Mouse (Mus musculus): ENCODE measurements at regions not wholly inside any gene's neighbourhood (a gene's known extent, or its start where the extent isn't known, plus 50 kb on each side); places are given as distances from the start of the nearest gene placed in this dataset.

DNA sequence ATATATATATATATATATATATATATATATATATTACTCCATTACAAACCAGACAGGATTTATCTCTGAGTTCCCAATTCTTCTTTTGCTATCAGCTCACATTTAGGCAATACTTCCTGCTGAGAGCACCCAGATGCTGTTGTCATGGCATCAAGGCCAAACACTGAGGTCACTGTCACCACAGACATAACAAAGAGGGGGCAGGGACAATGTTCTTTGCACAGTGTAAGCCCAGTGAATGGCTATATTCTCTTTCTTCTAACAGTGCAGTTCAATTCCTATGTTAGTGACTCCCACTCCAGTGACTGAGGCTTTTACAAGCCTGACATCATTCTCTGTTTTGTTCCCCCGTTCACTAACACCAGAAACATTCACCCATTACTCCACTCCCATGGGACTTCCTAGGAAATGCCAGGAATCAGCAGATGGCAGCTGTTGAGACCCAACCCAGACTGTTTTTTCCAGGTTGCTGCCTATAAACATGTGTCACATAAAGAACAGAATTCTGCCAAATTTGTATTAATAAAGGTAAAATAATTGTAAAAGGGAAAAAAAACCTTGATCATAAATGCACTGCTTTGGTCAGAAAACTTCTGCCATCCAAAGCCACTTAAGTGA lies 289.5 kb downstream of the Slc22a22 start:
- Histone ChIP-seq H3K9me3 (ENCODE audit: control insufficient read depth, insufficient read depth, low read depth, low read length) (no peaks in the 10 kb centered on the region), H3K9ac (ENCODE audit: insufficient read depth, low read depth, low read length, poor library complexity, severe bottlenecking) (no peak overlapping the region), H3K4me1 (ENCODE audit: control insufficient read depth in 2 of 2, insufficient read depth in 2 of 2, low read length in 2 of 2, poor library complexity in 1 of 2) (no peaks in the 10 kb centered on the region), H3K27ac (ENCODE audit: insufficient read depth, low read depth, low read length, poor library complexity, severe bottlenecking) (no peak overlapping the region), H3K4me3 (ENCODE audit: insufficient read depth in 1 of 2, low read depth in 1 of 2, low read length in 2 of 2, poor library complexity in 1 of 2, severe bottlenecking in 1 of 2) (no peak overlapping the region), H3K36me3 (ENCODE audit: control insufficient read depth, insufficient read depth, low read length, poor library complexity, severe bottlenecking) (no peaks in the 10 kb centered on the region)
- in situ Hi-C loops (cut with MboI; ENCODE audit: low sequenced_read_pairs in 2 of 2, unreplicated experiment in 2 of 2), result no loop called here
- DNase-seq (ENCODE audit: low read depth, low spot score), result no peak
- TF ChIP-seq CHD2 (IDR thresholded peaks at IDR 0.05; ENCODE audit: low read depth, low read length), result no peak
- no peak for TF ChIP-seq ZNF384 (IDR thresholded peaks at IDR 0.05; ENCODE audit: low read depth, low read length)
- TF ChIP-seq ZC3H11A (IDR thresholded peaks at IDR 0.05; ENCODE audit: borderline replicate concordance, low read depth, low read length), result no peak
- TF ChIP-seq HCFC1 (IDR thresholded peaks at IDR 0.05; ENCODE audit: borderline replicate concordance, insufficient read depth, low read length), result no peak
- TF ChIP-seq MAFK (IDR thresholded peaks at IDR 0.05; ENCODE audit: insufficient read depth, low read depth, low read length), result no peak

DNA sequence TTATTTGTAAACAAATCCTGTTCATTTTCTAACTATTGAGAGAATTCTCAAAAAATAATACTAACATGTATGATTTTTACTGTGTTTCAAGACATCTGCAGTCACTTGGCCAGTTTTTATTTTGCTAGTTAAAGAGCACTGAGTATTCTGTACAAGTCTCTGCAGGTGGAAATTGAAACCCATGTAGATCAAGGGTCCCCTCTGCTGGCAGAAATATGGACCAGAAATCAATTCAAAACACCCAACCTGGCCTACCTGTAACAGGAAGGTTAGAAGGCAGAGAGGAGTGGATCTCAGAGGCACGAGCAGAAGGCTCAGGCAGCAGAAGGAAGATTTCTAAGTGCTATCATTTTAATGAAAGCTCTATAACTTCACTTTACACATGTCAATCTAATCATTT lies 298.3 kb downstream of the Slc22a22 start:
- TF ChIP-seq MAFK (IDR thresholded peaks at IDR 0.05; ENCODE audit: insufficient read depth, low read depth, low read length), result no peak
- TF ChIP-seq ZC3H11A (IDR thresholded peaks at IDR 0.05; ENCODE audit: borderline replicate concordance, low read depth, low read length), result no peak
- TF ChIP-seq CHD2 (IDR thresholded peaks at IDR 0.05; ENCODE audit: low read depth, low read length), result no peak
- TF ChIP-seq ZNF384 (IDR thresholded peaks at IDR 0.05; ENCODE audit: low read depth, low read length), result no peak
- TF ChIP-seq HCFC1 (IDR thresholded peaks at IDR 0.05; ENCODE audit: borderline replicate concordance, insufficient read depth, low read length), result no peak
- Histone ChIP-seq H3K4me1 (ENCODE audit: control insufficient read depth in 2 of 2, insufficient read depth in 2 of 2, low read length in 2 of 2, poor library complexity in 1 of 2) (no peaks in the 10 kb centered on the region), H3K27ac (ENCODE audit: insufficient read depth, low read depth, low read length, poor library complexity, severe bottlenecking) (no peak overlapping the region), H3K4me3 (ENCODE audit: insufficient read depth in 1 of 2, low read depth in 1 of 2, low read length in 2 of 2, poor library complexity in 1 of 2, severe bottlenecking in 1 of 2) (no peak overlapping the region), H3K9me3 (ENCODE audit: control insufficient read depth, insufficient read depth, low read depth, low read length) (no peaks in the 10 kb centered on the region), H3K9ac (ENCODE audit: insufficient read depth, low read depth, low read length, poor library complexity, severe bottlenecking) (no peak overlapping the region), H3K36me3 (ENCODE audit: control insufficient read depth, insufficient read depth, low read length, poor library complexity, severe bottlenecking) (no peaks in the 10 kb centered on the region)
- in situ Hi-C loops (cut with MboI; ENCODE audit: low sequenced_read_pairs in 2 of 2, unreplicated experiment in 2 of 2), result no loop called here
- no peak for DNase-seq (ENCODE audit: low read depth, low spot score)

DNA sequence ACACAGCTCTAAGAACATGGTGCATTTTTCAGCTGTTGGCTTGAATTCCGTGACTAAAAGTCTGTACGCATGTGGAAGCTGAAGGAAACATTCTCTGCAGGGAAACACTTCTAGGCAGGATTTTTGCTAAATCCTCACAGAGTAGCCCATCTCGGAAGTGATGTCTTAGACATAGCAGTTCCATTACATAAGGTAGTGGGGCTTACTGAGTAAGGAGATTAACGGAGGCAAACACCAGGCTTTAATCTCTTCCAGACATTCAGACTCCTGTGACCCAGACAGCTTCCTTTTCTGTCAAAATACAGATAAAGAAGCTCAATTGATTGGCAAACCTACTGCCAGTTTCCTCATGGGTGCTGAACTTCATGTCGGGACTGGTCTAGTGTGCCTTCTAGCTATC lies 304.7 kb downstream of the Slc22a22 start:
- in situ Hi-C loops (cut with MboI; ENCODE audit: low sequenced_read_pairs in 2 of 2, unreplicated experiment in 2 of 2), result no loop called here
- no peaks in the 10 kb centered on the region for H3K9me3 ChIP-seq (ENCODE audit: control insufficient read depth, insufficient read depth, low read depth, low read length)
- TF ChIP-seq MAFK (IDR thresholded peaks at IDR 0.05; ENCODE audit: insufficient read depth, low read depth, low read length), result no peak
- no peak for TF ChIP-seq ZC3H11A (IDR thresholded peaks at IDR 0.05; ENCODE audit: borderline replicate concordance, low read depth, low read length)
- TF ChIP-seq ZNF384 (IDR thresholded peaks at IDR 0.05; ENCODE audit: low read depth, low read length), result no peak
- no peak for TF ChIP-seq CHD2 (IDR thresholded peaks at IDR 0.05; ENCODE audit: low read depth, low read length)
- TF ChIP-seq HCFC1 (IDR thresholded peaks at IDR 0.05; ENCODE audit: borderline replicate concordance, insufficient read depth, low read length), result no peak
- H3K36me3 ChIP-seq (ENCODE audit: control insufficient read depth, insufficient read depth, low read length, poor library complexity, severe bottlenecking), result no peaks in the 10 kb centered on the region
- H3K27ac ChIP-seq (ENCODE audit: insufficient read depth, low read depth, low read length, poor library complexity, severe bottlenecking), result no peak overlapping the region
- H3K4me3 ChIP-seq (ENCODE audit: insufficient read depth in 1 of 2, low read depth in 1 of 2, low read length in 2 of 2, poor library complexity in 1 of 2, severe bottlenecking in 1 of 2), result no peak overlapping the region
- H3K4me1 ChIP-seq (ENCODE audit: control insufficient read depth in 2 of 2, insufficient read depth in 2 of 2, low read length in 2 of 2, poor library complexity in 1 of 2), result no peaks in the 10 kb centered on the region
- DNase-seq (ENCODE audit: low read depth, low spot score), result no peak
- H3K9ac ChIP-seq (ENCODE audit: insufficient read depth, low read depth, low read length, poor library complexity, severe bottlenecking), result no peak overlapping the region

DNA sequence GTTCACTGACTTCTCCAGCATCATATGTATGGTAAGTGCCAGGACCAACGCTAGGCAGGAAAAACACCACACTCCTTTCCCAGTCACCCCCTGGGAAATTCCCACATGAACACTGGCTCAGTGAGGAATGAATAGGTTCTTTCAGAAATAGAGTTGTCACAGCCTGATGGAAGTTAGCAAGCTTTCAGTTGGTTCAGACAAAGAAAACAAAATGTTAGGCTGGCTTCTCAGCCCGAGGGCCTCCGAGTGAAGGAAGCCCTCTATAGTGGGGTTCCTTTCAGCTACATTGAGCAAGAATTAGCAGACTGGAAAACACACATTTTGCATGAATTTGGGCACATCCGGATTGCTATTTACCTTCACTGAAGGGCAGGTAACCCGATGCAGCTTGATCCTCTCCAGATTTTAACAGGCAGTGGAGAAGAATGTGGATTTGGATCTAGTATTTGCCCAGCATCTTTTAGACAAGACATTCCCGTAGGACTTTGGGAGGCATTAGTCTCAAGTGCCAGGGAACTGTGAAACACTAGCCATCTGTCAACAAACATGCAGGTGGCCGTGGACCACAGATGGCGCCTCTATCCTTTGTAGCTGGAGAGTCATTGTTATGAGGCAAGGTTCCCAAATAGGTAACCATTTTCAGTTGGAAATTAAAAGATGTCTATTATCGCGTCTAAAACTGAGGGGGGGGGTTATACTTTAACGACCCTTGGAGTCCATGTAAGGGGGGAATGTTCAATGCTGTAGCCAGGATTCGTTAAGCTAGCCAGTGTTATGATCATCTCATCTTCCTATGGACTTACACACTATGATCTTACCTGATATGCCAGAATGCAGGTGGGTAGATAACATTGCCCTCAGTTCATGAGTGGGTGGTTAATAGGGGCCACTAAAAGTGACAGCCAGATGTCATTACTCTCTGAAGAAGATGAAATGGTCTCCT lies 314.8 kb downstream of the Slc22a22 start:
- Histone ChIP-seq H3K9me3 (ENCODE audit: control insufficient read depth, insufficient read depth, low read depth, low read length) (no peaks in the 10 kb centered on the region), H3K9ac (ENCODE audit: insufficient read depth, low read depth, low read length, poor library complexity, severe bottlenecking) (no peak overlapping the region), H3K4me1 (ENCODE audit: control insufficient read depth in 2 of 2, insufficient read depth in 2 of 2, low read length in 2 of 2, poor library complexity in 1 of 2) (no peaks in the 10 kb centered on the region), H3K36me3 (ENCODE audit: control insufficient read depth, insufficient read depth, low read length, poor library complexity, severe bottlenecking) (no peaks in the 10 kb centered on the region), H3K4me3 (ENCODE audit: insufficient read depth in 1 of 2, low read depth in 1 of 2, low read length in 2 of 2, poor library complexity in 1 of 2, severe bottlenecking in 1 of 2) (no peak overlapping the region), H3K27ac (ENCODE audit: insufficient read depth, low read depth, low read length, poor library complexity, severe bottlenecking) (no peak overlapping the region)
- in situ Hi-C loops (cut with MboI; ENCODE audit: low sequenced_read_pairs in 2 of 2, unreplicated experiment in 2 of 2), result no loop called here
- no peak for DNase-seq (ENCODE audit: low read depth, low spot score)
- TF ChIP-seq HCFC1 (IDR thresholded peaks at IDR 0.05; ENCODE audit: borderline replicate concordance, insufficient read depth, low read length) (no peak), ZNF384 (IDR thresholded peaks at IDR 0.05; ENCODE audit: low read depth, low read length) (no peak), CHD2 (IDR thresholded peaks at IDR 0.05; ENCODE audit: low read depth, low read length) (no peak), MAFK (IDR thresholded peaks at IDR 0.05; ENCODE audit: insufficient read depth, low read depth, low read length) (no peak), ZC3H11A (IDR thresholded peaks at IDR 0.05; ENCODE audit: borderline replicate concordance, low read depth, low read length) (no peak)
